Mouse (Mus musculus) hindbrain, embryonic 13.5 days (tissue): ENCODE measurements around the gene Inka2. TPM values are rescaled to one million over a fixed set of nuclear protein-coding genes. Genes with fewer than 3 reads are reported as not detected.

Experiments
- ATAC-seq: fragments of 200-750 bp; cut with Nextera tagmentation; 2 replicates; pipeline ENCODE4 v1.8.0; 2017; ENCODE audit warnings: moderate TSS enrichment; ENCODE audit not compliant: low FRiP score
- H3K27ac ChIP-seq: fragments of 300-500 bp; sonication (generic); 2 replicates; pipeline ENCODE4 v1.5.1; 2015; ENCODE audit warnings: inconsistent platforms, mild to moderate bottlenecking, moderate library complexity
- H3K27me3 ChIP-seq: fragments of 300-500 bp; sonication (generic); 2 replicates; pipeline ENCODE4 v1.6.1; 2015; ENCODE audit warnings: mild to moderate bottlenecking, inconsistent platforms
- H3K36me3 ChIP-seq: fragments of 300-500 bp; sonication (generic); 2 replicates; pipeline ENCODE4 v1.6.1; 2015; ENCODE audit warnings: mild to moderate bottlenecking, inconsistent platforms
- H3K4me1 ChIP-seq: fragments of 300-500 bp; sonication (generic); replicated peaks from 2 replicates; pipeline ENCODE4 v1.6.1; 2015; ENCODE audit warnings: inconsistent platforms
- H3K4me2 ChIP-seq: fragments of 300-500 bp; sonication (generic); 2 replicates; pipeline ENCODE4 v1.6.1; 2015; ENCODE audit warnings: inconsistent platforms, mild to moderate bottlenecking, moderate library complexity
- H3K4me3 ChIP-seq: fragments of 300-500 bp; sonication (generic); 2 replicates; pipeline ENCODE4 v1.5.1; 2015; ENCODE audit warnings: mild to moderate bottlenecking, inconsistent platforms
- H3K9ac ChIP-seq: fragments of 300-500 bp; sonication (generic); 2 replicates; pipeline ENCODE4 v1.6.1; 2015; ENCODE audit warnings: mild to moderate bottlenecking, inconsistent platforms
- H3K9me3 ChIP-seq: fragments of 300-500 bp; sonication (generic); 2 replicates; pipeline ENCODE4 v1.6.1; 2016; ENCODE audit warnings: inconsistent platforms
- WGBS: fragments of 180-500 bp; shearing (Covaris S2); methylation state at CpG from one replicate; pipeline ENCODE4 v1.1.7; 2015; 5-methylcytosine and 5-hydroxymethylcytosine counted together
- polyA plus RNA-seq: library from polyadenylated mRNA; unstranded; fragments of >200 nt; fragmentation: Nextera tagmentation; extraction: Ambion mirVana; gene quantifications from 2 replicates; pipeline ENCODE4 v1.2.1, GENCODE M21; 2015

Gene Inka2
- polyA plus RNA-seq, 1 experiment from 2014 or later = 4.8 TPM

DNA sequence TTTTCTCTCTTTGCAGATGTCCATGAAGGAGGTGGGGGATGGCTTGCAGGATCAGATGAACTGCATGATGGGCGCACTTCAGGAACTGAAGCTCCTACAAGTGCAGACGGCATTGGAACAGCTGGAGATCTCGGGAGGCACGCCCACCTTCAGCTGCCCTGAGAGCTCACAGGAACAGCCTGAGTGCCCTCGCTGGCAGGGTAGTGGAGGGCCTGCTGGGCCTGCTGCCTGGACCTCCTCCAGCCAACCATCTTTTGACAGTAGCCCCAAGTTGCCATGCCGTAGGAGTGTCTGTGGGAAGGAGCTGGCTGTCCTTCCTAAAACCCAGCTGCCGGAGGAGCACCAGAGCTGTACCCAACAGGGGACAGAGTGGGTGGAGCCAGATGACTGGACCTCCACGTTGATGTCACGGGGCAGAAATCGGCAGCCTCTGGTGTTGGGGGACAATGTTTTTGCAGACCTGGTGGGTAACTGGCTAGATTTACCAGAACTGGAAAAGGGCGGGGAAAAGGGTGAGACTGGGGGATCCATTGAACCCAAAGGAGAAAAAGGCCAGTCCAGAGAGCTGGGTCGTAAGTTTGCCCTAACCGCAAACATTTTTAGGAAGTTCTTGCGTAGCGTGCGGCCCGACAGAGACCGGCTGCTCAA, 12.1 kb downstream of the Inka2 start:
- WGBS = 59% methylated on average over 18 of the region's 18 CpGs
- no peaks in the 10 kb centered on the region for H3K9me3 ChIP-seq
- no peak overlapping the region for H3K27ac ChIP-seq

DNA sequence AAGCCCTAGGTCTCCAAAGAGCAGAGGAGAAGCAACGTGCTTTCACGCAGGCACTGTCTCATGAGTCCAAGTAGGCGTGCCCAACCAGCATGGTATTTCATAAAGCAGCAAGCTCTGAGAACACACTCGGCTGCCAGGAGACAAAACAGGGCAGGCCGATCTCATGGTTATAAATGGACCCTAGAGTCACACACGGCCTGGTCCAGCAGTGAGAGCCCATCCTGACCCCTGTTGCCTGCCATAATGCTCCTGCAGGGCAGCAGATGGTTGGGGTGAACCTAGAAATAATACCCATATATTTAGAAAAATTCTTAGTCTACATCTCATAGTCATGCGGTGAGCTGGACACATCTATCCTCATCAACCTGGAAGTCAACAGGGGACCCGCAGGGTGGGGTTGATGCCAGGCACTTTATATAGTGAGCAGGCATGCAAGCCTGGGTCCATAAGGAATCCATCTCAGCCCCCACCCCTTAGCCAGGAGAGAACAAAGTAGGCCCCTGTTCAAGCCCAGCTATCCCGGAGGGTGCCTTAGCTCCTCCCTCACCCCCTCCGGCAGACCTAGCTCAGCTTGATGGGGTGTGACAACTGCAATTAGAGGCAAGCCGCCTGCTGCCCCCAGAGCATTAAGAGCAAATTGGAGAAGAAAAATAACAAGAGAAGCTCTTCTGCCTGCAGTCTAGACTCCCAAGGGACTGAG, 13.6 kb downstream of the Inka2 start:
- no peak overlapping the region for H3K4me3 ChIP-seq
- no peak overlapping the region for H3K9ac ChIP-seq
- ATAC-seq = peak; percentile 70
- 0 out of 2 replicates have a peak, but pooled peaks cover 4% of the 10 kb centered on the region for H3K27me3 ChIP-seq
- WGBS = 44% methylated on average over 11 of the region's 11 CpGs
- peaks cover 56% of the 10 kb centered on the region for H3K4me1 ChIP-seq
- no peak overlapping the region for H3K4me2 ChIP-seq
- peak overlapping the region; percentile 56 for H3K27ac ChIP-seq
- no peaks in the 10 kb centered on the region for H3K9me3 ChIP-seq
- H3K36me3 ChIP-seq = no peaks in the 10 kb centered on the region

More for the DNA sequence above, 12.1 kb downstream of the Inka2 start:
- Histone ChIP-seq H3K27me3 (0 out of 2 replicates have a peak, but pooled peaks cover 4% of the 10 kb centered on the region), H3K9ac (no peak overlapping the region), H3K4me2 (no peak overlapping the region), H3K4me1 (peaks cover 59% of the 10 kb centered on the region), H3K4me3 (no peak overlapping the region), H3K36me3 (no peaks in the 10 kb centered on the region)
- no peak for ATAC-seq

DNA sequence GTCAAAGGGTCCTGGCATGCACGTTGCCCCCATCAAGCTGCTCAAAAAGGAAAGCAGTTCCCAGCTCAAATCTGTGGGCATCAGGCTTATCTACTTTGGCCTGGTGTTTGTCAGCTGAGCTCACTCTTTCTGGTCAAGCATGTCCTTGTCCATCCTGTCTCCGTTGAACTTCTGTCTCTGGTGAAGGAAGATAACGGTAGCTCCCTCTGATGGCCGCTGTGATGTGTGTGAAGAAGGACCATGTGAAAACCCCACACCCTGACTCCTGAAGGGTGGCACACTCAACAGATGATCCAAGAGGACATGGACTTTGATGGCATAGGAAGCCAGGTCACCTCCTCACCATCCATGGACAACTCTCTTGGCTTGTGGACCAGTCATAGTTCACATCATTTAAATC, 14.3 kb downstream of the Inka2 start:
- Histone ChIP-seq H3K27me3 (0 out of 2 replicates have a peak, but pooled peaks cover 4% of the 10 kb centered on the region), H3K4me2 (no peak overlapping the region), H3K9ac (no peak overlapping the region), H3K27ac (0 out of 2 replicates have a peak overlapping the region, but pooled peaks have one; percentile 15), H3K4me1 (peaks cover 50% of the 10 kb centered on the region), H3K9me3 (no peaks in the 10 kb centered on the region), H3K4me3 (no peak overlapping the region), H3K36me3 (no peaks in the 10 kb centered on the region)
- ATAC-seq = no peak
- WGBS = 59% methylated on average over 4 of the region's 4 CpGs

DNA sequence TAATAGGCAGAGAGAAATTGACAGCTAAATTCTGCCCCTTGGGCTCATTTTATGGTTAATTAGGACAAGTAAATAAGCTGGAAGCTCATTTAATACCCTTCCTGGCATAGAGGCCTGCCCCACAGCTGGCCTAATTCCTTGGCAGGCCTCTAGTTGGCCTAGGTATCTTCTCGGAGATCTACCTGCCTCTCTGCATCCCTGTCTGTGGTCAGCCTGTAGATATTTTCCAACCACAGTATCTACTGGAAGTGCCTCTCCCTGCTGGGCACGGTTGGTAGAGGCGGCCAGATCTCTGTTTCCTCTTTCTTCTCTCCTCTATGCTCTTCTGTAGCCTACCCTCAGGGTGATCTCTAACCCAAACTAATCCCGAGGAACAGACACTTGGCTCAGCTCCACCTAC, 15.6 kb downstream of the Inka2 start:
- Histone ChIP-seq H3K9ac (no peak overlapping the region), H3K4me2 (no peak overlapping the region), H3K27me3 (0 out of 2 replicates have a peak, but pooled peaks cover 4% of the 10 kb centered on the region), H3K9me3 (no peaks in the 10 kb centered on the region), H3K4me3 (no peak overlapping the region), H3K4me1 (peaks cover 42% of the 10 kb centered on the region), H3K36me3 (no peaks in the 10 kb centered on the region), H3K27ac (no peak overlapping the region; the same call in 1 of the 2 replicates)
- 75% methylated on average over 4 of the region's 4 CpGs for WGBS
- no peak for ATAC-seq

DNA sequence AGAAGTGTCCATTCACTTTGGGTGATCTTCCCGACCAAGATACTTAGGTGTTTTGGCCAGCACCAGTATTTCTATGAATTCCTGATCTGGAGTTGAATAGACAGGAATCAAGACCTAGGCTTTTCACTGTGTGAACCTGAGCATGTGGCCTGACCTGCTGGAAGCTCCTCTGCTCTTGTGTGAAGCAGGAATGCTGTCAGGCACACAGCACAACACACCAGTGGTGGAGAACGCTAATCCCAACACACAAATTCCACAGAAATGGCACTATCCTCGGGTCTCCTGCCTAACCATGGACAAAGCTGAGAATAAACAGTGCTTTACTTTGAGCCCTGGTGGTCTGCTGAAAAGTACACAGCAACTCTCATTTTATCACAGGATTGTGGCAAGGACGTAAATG, 16.1 kb downstream of the Inka2 start:
- Histone ChIP-seq H3K27me3 (0 out of 2 replicates have a peak, but pooled peaks cover 4% of the 10 kb centered on the region), H3K9ac (no peak overlapping the region), H3K4me2 (no peak overlapping the region), H3K36me3 (no peaks in the 10 kb centered on the region), H3K27ac (no peak overlapping the region), H3K4me1 (peaks cover 42% of the 10 kb centered on the region), H3K9me3 (no peaks in the 10 kb centered on the region), H3K4me3 (no peak overlapping the region)
- no peak for ATAC-seq
- WGBS = 83% methylated on average over 4 of the region's 4 CpGs

DNA sequence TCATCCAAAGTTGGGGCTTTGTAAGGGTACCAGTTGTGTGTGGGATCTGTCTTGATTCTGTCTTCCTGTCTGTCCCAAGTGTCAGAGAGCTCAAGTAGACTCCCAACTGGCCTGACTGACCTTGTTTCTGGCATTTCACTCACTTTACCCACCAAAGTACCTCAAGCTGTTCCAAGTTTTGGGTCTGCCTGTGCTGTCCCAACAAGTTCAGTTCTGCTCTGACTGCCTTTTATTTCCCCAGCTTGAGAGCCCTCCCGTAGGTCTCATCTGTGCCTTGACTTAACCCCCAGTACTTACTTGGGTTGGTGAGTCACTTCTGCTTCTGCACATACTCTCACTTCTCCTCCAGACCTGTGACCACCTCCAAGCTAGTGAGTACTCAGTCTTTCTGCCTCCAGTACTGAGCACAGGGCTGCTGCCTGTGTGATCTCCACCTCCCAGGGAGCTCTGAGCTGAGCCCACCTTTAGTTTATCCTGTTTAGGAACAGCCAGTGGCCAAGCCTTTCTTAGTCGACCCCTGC, 17.3 kb downstream of the Inka2 start:
- Histone ChIP-seq H3K36me3 (no peaks in the 10 kb centered on the region), H3K4me1 (peaks cover 34% of the 10 kb centered on the region), H3K27me3 (no peaks in the 10 kb centered on the region), H3K4me3 (no peak overlapping the region), H3K9me3 (no peaks in the 10 kb centered on the region), H3K4me2 (no peak overlapping the region), H3K27ac (no peak overlapping the region), H3K9ac (no peak overlapping the region)
- ATAC-seq = no peak
- 82% methylated on average over 2 of the region's 2 CpGs for WGBS

DNA sequence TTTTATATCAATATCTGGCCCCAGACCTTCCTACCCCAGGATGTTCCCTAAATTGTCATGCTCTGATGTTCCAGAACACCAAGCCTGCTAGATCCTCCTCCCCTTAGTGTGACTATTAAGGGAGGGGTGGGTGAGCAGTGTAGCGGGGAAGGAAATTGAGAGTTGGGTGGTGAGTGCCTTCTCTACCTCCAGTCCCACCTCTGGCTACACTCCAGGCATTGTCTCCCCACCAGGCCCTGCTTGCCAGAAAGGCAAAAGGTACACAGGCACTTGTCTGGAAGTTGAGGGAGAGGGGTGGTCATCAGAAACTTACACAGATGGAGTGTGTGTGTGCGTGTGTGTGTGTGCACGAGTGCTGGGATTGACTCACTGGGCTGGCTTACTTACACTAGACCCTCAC, 18.1 kb downstream of the Inka2 start:
- no peak overlapping the region for H3K9ac ChIP-seq
- 94% methylated on average over 3 of the region's 3 CpGs for WGBS

DNA sequence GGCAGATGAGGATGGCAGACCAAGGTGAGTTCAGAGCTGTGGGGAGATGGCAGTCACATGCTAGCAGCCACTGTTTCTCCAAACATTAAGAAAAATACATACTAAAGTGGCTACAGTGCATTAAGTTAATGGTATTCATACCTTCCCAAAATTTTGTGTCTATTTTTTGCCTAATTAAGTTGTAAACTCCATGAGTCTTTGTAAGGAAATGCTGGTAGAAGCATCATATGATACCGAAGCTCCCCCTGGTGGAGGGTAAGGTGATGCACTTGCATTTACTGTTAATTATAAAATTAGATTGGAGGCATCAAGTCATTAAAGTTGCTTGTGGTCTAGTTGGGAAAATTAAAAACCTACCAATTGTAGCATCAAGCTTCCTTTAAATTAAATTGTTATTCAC, 21.6 kb downstream of the Inka2 start:
- H3K9ac ChIP-seq = no peak overlapping the region
- H3K36me3 ChIP-seq = peaks cover 12% of the 10 kb centered on the region
- H3K4me1 ChIP-seq = 0 out of 2 replicates have a peak, but pooled peaks cover 3% of the 10 kb centered on the region
- ATAC-seq = no peak
- H3K4me2 ChIP-seq = no peak overlapping the region
- no peak overlapping the region for H3K4me3 ChIP-seq
- no peaks in the 10 kb centered on the region for H3K27me3 ChIP-seq
- 6% methylated on average over 1 of the region's 1 CpGs for WGBS
- H3K27ac ChIP-seq = no peak overlapping the region
- no peaks in the 10 kb centered on the region for H3K9me3 ChIP-seq

More for the DNA sequence above, 18.1 kb downstream of the Inka2 start:
- H3K4me1 ChIP-seq = peaks cover 27% of the 10 kb centered on the region
- no peak for ATAC-seq
- H3K27me3 ChIP-seq = no peaks in the 10 kb centered on the region
- peaks cover 3% of the 10 kb centered on the region; the same call in 1 of the 2 replicates for H3K36me3 ChIP-seq
- no peak overlapping the region for H3K4me2 ChIP-seq
- no peaks in the 10 kb centered on the region for H3K9me3 ChIP-seq
- no peak overlapping the region for H3K27ac ChIP-seq
- H3K4me3 ChIP-seq = no peak overlapping the region

DNA sequence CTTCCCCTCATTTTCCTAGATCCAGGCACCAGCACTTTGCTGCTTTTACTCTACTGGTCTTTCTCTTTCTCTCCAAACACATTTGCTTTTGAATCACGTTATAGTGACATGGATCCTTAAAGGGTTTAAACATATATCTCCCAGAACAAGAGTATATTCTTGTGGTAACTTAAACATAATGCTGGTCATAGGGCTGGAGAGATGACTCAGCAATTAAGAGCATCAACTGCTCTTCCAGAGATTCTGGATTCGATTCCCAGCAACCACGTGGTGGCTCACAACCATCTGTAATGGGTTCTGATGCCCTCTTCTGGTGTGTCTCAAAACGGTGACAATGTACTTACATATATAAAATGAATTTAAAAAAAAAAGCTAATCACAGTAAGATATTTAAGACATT, 28.0 kb downstream of the Inka2 start:
- Histone ChIP-seq H3K9me3 (no peaks in the 10 kb centered on the region), H3K27ac (no peak overlapping the region), H3K9ac (no peak overlapping the region), H3K4me1 (no peaks in the 10 kb centered on the region), H3K4me2 (no peak overlapping the region), H3K36me3 (peaks cover 35% of the 10 kb centered on the region), H3K27me3 (no peaks in the 10 kb centered on the region), H3K4me3 (no peak overlapping the region)
- 91% methylated on average over 4 of the region's 4 CpGs for WGBS
- no peak for ATAC-seq

DNA sequence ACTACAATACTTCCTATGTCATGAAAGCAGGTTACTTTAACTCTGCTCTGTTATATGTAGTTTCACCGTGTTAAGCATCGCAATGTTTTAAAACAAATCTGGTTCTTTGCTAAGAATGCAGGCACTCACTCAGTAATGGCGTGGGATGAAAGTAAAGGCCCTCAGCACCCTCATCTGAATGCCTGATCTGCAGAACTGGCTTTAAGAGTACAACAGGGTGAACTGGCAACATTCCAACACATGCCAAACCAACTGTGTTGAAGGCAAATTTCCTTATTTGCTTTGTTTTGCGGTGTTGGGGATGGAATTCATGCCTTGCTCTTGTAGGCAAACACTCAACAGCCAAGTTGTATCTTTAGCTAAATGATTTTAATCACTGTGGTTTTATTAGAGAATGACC, 29.1 kb downstream of the Inka2 start:
- H3K4me2 ChIP-seq = no peak overlapping the region
- peaks cover 42% of the 10 kb centered on the region for H3K36me3 ChIP-seq

DNA sequence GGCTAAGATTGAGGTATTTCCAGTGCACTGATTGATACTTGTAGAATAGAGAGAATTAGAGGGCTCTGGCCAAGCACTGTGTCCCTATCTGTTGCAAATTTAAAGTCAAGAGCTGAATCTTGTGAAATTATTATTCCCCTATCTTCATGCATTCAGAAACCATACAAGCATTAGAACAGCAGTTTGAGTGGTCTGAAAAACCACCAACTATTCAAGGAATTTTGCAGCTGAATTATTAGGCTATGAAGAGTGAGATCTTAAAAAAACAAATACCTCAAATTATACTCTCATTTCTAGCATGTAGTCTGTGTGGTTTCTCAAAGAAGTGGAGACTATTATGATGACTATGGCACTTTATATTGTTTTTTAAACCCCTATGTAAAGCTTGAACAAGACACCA, 30.9 kb downstream of the Inka2 start:
- Histone ChIP-seq H3K4me2 (no peak overlapping the region), H3K36me3 (peaks cover 42% of the 10 kb centered on the region), H3K9ac (no peak overlapping the region), H3K9me3 (no peaks in the 10 kb centered on the region), H3K27me3 (no peaks in the 10 kb centered on the region), H3K27ac (no peak overlapping the region), H3K4me3 (no peak overlapping the region), H3K4me1 (no peaks in the 10 kb centered on the region)
- no peak for ATAC-seq

More for the DNA sequence above, 29.1 kb downstream of the Inka2 start:
- H3K9me3 ChIP-seq = no peaks in the 10 kb centered on the region
- WGBS = 85% methylated on average over 4 of the region's 4 CpGs
- H3K9ac ChIP-seq = no peak overlapping the region
- H3K27ac ChIP-seq = no peak overlapping the region
- H3K27me3 ChIP-seq = no peaks in the 10 kb centered on the region
- H3K4me1 ChIP-seq = no peaks in the 10 kb centered on the region
- no peak overlapping the region for H3K4me3 ChIP-seq
- no peak for ATAC-seq

DNA sequence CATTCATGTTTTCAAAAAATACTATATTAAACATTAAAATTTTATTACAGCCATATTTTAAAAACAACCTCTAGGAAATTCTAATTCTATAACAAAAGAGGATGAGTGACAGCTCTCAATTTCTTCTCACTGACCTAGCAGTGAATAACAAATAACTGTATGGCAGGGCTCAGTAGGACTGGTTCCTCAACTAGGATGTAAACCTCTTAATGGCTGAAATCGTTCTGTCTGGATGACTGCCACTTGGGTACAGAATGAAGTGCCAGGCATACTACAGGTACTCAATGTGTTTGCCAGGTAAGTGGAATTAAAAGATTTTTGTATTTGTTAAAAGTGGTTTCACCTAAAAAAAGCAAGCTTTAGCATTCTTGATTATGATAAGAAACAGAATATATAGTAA, 31.7 kb downstream of the Inka2 start:
- no peak overlapping the region for H3K9ac ChIP-seq
- no peak overlapping the region for H3K27ac ChIP-seq
- no peaks in the 10 kb centered on the region for H3K4me1 ChIP-seq
- no peaks in the 10 kb centered on the region for H3K9me3 ChIP-seq
- H3K36me3 ChIP-seq = peaks cover 33% of the 10 kb centered on the region
- WGBS = 92% methylated on average over 1 of the region's 1 CpGs
- no peak overlapping the region for H3K4me3 ChIP-seq
- no peaks in the 10 kb centered on the region for H3K27me3 ChIP-seq
- H3K4me2 ChIP-seq = no peak overlapping the region
- ATAC-seq = no peak
